Mouse (Mus musculus) lung, adult 18-20 months (tissue): ENCODE measurements at regions not wholly inside any gene's neighbourhood (a gene's known extent, or its start where the extent isn't known, plus 50 kb on each side); places are given as distances from the start of the nearest gene placed in this dataset.

Experiments
- DNase-seq, 2 experiments: peaks; one replicate each; pipeline ENCODE4 v3.0.0; 2022; ENCODE audit warnings: mixed read lengths in 2 of 2

DNA sequence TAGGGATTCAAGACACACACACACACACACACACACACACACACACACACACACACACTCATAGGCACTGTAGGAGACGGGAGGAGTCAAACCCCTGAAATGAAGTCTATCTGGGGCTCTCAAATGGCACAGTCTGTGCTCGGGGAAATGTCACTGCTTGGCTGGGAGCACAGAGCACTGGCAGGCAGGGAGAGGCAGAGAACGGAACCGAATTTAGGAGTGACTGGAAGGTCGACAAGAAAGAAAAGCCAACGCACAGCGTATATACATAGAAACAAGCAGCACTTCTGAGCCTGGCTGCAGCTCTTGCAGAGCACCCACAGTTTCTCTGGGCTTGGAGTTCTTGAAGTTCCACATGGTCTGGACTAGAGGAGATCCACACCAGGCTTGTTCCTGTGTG is 160.1 kb upstream of the Zfp703 start:
- no peak for DNase-seq

DNA sequence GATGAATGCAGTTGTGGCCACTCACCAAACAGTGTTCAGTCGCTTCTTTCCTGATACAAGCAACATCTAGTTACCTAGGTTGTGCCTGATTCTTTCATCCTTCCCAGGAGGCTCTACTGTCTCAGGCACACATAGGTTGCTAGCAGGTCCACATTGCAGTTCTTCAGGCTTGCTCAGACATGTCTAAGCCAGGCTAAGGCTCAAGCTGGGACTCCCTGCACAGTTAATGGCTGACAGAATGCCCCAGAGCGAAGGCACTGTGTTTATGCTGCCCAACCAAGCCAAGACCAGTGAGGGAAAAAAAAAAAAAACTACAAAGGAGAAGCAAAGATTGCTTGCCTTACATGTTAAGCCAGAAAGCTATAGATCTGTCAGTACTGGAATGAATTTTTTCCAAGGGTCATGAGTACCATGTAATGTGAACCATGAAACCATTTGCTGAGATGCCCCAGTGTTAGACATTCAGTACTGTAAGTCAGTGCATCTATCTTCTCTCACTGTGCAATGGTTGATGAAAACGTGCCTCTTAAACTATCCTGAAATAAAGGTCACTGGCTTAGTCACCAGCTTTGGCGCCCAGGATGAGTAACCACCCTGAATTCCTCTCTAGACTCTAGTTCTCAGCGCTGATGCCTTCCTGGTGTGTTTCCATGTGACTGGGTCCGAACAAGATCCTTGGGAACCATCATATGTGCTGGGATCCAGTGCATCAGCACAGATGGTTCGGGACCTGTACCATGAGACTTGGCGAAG is 152.8 kb upstream of the Zfp703 start:
- DNase-seq: no peak

- DNase-seq: no peak
Observed at GRCm38 (mm10) chr8:26828311-26828909, 148.7 kb upstream of the Zfp703 start.

GRCm38 (mm10) chr8:26829313-26829712 is 147.8 kb upstream of the Zfp703 start:
- no peak for DNase-seq

GRCm38 (mm10) chr8:26831148-26831547 is 146.0 kb upstream of the Zfp703 start:
- DNase-seq: no peak

- no peak for DNase-seq
Observed at GRCm38 (mm10) chr8:26831790-26832189, 145.3 kb upstream of the Zfp703 start.

DNA sequence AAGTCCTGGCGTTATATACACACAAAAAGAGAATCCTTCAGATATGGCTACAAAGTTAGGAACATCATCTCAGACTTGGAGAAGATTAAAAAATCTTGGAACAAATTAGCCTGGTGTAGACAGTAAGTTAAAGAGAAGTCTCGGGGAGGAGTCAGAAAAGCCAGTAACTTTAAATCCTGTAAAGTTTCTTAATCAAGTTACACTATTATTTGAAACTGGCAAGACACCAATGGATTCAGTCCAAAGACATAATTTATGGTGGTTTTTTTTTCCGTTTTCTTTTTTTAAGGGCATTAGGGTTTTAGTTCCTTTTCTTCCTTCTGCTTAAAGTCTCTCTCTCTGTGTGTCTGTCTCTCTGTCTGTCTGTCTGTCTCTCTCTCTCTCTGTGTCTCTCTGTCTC is 144.6 kb upstream of the Zfp703 start:
- DNase-seq: no peak

DNA sequence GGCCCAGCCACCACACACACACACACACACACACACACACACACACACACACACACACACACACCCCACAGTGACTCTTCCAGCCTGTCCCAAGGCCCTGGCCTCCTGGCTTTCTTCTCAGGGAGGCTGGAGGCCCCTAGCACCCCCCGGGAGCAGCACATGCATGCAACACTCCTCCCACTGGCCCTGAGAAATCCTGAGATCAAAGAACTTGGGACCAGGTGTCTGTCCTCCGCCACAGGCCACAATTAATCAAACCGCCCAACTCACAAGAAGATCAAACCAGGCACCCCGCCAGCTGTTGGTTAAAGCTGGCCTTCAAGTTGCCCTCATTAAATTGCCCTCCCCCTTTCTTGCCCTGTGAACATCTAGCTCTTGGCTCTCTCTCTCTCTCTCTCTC is 143.8 kb upstream of the Zfp703 start:
- peak in 1 of 2 experiments; percentile 59 for DNase-seq

DNA sequence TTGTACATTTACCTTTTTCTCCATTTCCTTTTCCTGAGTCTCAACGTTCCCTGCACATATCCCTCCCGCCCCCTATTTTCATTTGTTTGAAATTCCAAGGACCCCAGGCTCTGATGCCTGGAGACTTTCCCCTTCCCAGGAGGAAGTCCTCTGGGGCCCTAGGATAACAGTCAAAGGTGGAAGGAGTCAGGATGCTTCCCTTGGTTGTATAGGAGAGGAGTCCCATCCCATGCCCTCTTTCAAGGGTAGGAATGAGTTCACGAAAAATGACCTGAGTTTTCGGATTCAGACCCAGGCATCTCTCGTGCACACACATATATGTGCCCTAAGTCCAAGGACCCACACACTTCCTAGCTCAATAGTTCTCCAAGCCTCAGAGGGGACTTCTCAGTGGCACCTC is 143.3 kb upstream of the Zfp703 start:
- DNase-seq: no peak

DNA sequence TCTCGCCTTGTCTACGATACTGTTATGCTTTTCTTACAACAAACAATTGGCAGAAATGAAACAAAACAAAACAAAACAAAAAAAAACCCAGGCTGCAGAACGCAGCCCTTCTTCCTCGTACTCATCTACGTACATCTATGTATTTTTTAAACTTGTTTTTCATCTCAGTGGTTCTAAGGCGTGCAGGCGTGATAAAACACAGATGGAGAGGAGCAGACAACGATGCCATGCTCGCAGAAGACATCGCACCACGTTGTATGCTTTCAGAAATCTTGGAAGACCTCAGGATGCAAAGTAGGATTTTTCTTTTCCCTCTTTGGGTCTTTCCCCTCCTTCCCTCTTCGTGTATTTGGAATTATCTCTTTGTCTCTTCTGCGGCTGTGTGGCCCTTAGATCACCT is 142.5 kb upstream of the Zfp703 start:
- DNase-seq: no peak

DNA sequence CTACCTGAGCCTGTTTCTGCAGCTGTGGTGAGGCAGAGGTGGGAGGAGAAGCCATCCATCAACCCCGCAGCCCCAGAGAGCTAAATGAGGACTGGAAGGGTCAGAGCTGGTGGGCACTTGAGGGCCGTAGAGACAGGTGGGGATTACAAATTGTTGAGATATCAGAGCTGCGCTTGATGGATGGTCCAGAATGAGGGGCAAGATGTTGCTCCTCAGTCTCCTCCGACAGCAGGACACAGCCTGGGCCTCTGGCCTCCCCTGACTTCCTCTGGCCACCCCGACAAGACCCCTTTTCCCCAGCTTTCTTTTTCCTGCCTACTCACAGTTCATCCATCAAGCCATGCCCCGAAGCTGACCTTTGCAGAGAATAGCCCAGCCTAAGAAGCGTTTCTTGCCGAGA is 142.0 kb upstream of the Zfp703 start:
- no peak for DNase-seq

DNA sequence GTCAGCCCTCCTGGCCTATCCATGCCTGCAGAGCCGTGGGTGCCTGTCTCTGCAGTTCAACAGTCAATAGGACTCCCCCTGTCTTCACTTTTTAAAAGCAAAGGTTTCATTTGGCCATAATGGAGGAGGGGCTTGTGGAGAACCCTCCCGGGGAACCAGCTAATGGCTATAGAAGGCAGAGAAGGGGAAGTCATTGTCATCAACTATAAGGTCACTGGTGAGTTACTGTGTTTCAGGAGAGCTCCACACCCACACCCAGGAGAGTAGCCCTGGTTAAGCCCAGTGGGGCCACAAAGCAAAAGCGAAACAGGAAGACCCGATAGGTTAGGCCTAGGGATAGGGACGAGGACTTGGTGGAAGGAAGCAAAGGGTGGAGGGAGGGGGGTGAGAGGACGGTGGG is 141.5 kb upstream of the Zfp703 start:
- DNase-seq: no peak

GRCm38 (mm10) chr8:26836552-26836951 is 140.6 kb upstream of the Zfp703 start:
- no peak for DNase-seq

- DNase-seq: no peak
Observed at GRCm38 (mm10) chr8:26840286-26840685, 136.8 kb upstream of the Zfp703 start.

DNA sequence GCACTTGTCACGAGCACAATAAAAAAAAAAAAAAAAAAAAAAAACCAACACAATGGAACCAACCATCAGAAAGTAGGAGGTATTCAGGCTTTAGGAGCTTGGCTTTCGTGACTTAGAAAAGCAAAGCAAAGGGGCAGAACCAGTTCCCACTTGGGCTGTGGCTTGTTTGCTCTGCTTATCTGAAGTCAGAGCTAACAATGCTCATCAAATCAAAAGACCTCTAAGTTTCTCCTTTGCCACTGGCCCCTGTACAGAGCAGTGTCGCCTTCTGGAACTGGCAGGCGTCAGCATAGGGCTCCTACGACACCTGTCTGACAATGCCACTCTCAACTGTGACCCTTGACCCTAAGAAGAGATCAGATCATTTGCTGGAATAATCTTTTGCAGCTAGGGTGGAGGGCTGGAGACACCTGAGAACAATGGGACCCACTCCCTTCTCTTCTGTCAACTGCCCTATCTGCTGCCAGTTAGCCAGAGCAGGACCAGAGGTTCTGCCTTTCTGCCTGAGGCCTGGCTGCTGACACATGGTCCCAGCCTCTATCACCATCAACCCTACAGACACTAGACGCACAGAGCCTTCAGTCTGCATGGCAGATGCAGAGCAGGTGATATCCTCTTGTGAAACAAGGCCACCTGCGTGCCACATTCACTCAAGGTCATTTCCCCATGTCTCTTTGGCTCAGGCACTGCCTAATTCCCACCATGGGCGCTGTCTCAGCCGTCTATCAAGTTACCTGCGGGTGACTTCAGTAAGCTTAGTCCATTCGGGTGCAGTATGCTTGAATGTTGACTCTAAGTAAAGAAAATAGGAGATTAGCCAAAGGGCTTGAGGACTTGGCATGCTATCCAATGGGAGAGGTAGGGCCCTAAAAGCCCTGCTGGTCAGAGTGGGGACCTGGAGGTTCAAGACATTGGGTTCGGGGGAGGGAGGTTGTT is 136.1 kb upstream of the Zfp703 start:
- DNase-seq: peak in 1 of 2 experiments; percentile 47

DNA sequence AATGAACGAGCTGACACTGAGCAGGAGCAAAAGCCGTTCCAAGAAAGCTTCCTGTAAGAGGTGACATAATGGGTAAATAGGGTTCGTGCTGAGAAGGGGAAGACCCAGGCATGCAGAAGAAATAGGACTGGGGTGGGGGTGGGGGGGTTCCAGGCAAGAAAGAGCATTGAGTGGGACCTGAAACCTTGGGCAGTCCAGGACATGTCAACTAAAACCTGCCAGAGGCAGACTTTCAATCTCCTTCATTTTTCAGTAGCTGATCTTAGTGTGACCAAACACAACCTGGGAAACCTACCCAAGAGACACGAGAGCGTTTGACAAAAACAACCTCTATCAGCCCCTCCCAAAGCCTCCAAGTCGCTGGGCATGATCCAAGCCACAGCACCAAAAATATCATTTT is 133.4 kb upstream of the Zfp703 start:
- no peak for DNase-seq

GRCm38 (mm10) chr8:26844132-26844808 is 132.9 kb upstream of the Zfp703 start:
- no peak for DNase-seq

- DNase-seq: no peak
Observed at GRCm38 (mm10) chr8:26844809-26845143, 132.3 kb upstream of the Zfp703 start.

DNA sequence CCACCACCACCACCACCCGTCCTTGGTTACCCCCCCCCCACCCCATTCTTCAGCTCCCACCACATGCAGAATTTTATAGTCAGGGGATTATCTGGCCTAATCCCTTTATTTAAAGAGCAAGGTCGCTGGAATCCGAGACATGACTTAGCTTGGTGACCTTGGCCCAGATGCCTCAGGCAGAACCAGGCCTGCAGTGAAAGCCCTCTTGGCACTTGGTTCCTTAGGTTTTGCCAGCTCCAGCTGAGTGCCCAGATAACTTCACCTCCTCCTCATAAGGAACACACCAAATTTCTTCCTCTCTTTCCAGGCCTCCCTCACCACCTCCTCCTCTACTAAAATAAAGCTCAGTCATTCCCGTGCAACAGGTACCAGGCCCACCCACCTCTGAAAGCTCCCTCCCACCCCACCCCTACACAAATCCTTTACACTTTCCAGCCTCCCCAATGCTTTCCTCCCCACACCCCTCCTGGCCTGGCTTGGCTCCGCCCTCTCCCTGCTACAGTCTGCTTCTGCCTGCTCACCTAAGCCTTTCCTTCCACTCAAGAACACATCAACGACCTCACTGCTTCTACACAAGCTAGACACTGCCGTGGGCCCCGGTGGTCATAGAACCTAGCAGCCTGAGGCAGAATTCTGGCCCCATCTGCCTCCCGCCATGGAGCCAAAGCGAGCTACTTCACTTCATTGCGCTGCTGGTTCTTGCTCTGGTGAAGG is 131.5 kb upstream of the Zfp703 start:
- no peak for DNase-seq

DNA sequence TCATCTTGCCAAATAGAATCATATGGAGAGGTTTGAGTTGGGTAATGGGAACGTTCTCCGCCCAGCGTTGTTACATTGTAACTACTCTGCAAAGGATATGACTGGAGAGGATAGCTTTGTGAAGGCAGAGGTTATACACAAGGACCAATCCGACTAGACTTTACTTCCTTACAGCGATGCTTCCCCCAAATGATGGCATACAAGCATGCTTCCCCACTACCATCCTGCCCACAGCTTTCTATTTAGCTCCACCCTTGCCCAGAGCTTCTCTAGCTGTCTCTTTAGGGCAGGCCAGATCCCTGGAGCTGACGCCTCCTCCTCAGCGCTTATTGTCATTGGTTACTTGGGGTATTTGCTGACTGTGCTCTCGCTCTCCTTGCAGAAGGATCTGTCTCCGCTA is 130.1 kb upstream of the Zfp703 start:
- no peak for DNase-seq

DNA sequence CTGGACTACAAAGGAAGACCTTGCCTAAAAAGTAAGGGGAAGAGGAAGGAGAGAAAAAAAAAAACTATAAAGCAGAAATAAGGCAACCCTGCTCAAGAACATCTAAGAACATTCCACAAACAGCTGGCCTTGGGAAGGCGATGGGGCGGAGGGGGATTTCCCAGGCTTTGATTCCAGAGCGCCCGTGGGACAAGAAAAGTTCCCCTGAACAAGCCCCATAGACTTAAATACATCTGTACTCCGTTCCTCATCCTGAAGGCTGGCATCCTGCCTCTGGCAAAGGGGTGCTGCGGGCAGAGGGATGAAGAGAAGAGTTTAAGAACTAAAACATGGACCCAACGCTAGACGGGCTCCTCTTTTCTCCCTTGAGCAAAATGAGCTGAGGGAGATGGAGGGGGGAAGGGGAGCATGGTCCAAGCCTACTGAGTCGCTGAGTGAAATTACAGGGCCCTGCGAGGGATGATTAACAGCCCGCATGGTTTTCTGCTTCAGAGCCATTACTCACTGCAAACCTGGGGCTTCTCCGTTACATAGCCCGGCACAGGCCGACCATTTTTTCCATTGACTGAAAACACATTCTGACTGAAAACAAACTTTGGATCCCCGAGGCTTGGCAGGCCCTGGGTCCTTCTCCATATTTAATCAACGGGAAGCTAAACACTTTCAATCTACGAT is 128.9 kb upstream of the Zfp703 start:
- DNase-seq: no peak
